Mouse (Mus musculus): ENCODE measurements at regions not wholly inside any gene's neighbourhood (a gene's known extent, or its start where the extent isn't known, plus 50 kb on each side); places are given as distances from the start of the nearest gene placed in this dataset.

- Histone ChIP-seq H3K9me3 (ENCODE audit: control insufficient read depth, low read length) (no peaks in the 10 kb centered on the region), H3K9ac (ENCODE audit: low read depth, low read length) (no peak overlapping the region), H3K4me1 (ENCODE audit: control insufficient read depth, insufficient read depth, low read length) (no peaks in the 10 kb centered on the region), H3K27me3 (ENCODE audit: control insufficient read depth, insufficient read depth, low read length) (no peaks in the 10 kb centered on the region), H3K36me3 (ENCODE audit: control insufficient read depth, insufficient read depth, low read length) (no peaks in the 10 kb centered on the region), H3K27ac (ENCODE audit: low read depth, low read length) (no peak overlapping the region), H3K4me2 (replicated peaks; ENCODE audit: low read depth, low read length) (no peak overlapping the region), H3K4me3 (ENCODE audit: low read length) (no peak overlapping the region)
- 14% methylated on average over 6 of the region's 6 CpGs for WGBS
- ATAC-seq (ENCODE audit: low FRiP score, low TSS enrichment), result no peak
Measured at GRCm38 (mm10) chr2:129883417-129883816, 83.1 kb downstream of the Stk35 start.

- no peak overlapping the region for H3K4me2 ChIP-seq (replicated peaks; ENCODE audit: low read depth, low read length)
- 57% methylated on average over 3 of the region's 3 CpGs for WGBS
- H3K9me3 ChIP-seq (ENCODE audit: control insufficient read depth, low read length), result no peaks in the 10 kb centered on the region
- no peak overlapping the region for H3K9ac ChIP-seq (ENCODE audit: low read depth, low read length)
- no peak overlapping the region for H3K27ac ChIP-seq (ENCODE audit: low read depth, low read length)
- H3K4me1 ChIP-seq (ENCODE audit: control insufficient read depth, insufficient read depth, low read length), result no peaks in the 10 kb centered on the region
- H3K36me3 ChIP-seq (ENCODE audit: control insufficient read depth, insufficient read depth, low read length), result no peaks in the 10 kb centered on the region
- ATAC-seq (ENCODE audit: low FRiP score, low TSS enrichment), result no peak
- no peaks in the 10 kb centered on the region for H3K27me3 ChIP-seq (ENCODE audit: control insufficient read depth, insufficient read depth, low read length)
- no peak overlapping the region for H3K4me3 ChIP-seq (ENCODE audit: low read length)
Measured at GRCm38 (mm10) chr2:129884316-129884715, 84.0 kb downstream of the Stk35 start.

- ATAC-seq (ENCODE audit: low FRiP score, low TSS enrichment), result no peak
- Histone ChIP-seq H3K4me2 (replicated peaks; ENCODE audit: low read depth, low read length) (no peak overlapping the region), H3K4me3 (ENCODE audit: low read length) (no peak overlapping the region), H3K9ac (ENCODE audit: low read depth, low read length) (no peak overlapping the region), H3K4me1 (ENCODE audit: control insufficient read depth, insufficient read depth, low read length) (no peaks in the 10 kb centered on the region), H3K36me3 (ENCODE audit: control insufficient read depth, insufficient read depth, low read length) (no peaks in the 10 kb centered on the region), H3K9me3 (ENCODE audit: control insufficient read depth, low read length) (0 out of 2 replicates have a peak, but pooled peaks cover 3% of the 10 kb centered on the region), H3K27ac (ENCODE audit: low read depth, low read length) (no peak overlapping the region), H3K27me3 (ENCODE audit: control insufficient read depth, insufficient read depth, low read length) (no peaks in the 10 kb centered on the region)
- WGBS, result 96% methylated on average over 7 of the region's 7 CpGs
Measured at GRCm38 (mm10) chr2:129885536-129885935, 85.2 kb downstream of the Stk35 start.

GRCm38 (mm10) chr2:129893231-129893630, 92.9 kb downstream of the Stk35 start:
- WGBS, result 65% methylated on average over 7 of the region's 7 CpGs
- H3K9ac ChIP-seq (ENCODE audit: low read depth, low read length), result no peak overlapping the region

GRCm38 (mm10) chr2:129893832-129894231, 93.5 kb downstream of the Stk35 start:
- no peaks in the 10 kb centered on the region for H3K4me1 ChIP-seq (ENCODE audit: control insufficient read depth, insufficient read depth, low read length)
- no peaks in the 10 kb centered on the region for H3K36me3 ChIP-seq (ENCODE audit: control insufficient read depth, insufficient read depth, low read length)
- no peaks in the 10 kb centered on the region for H3K27me3 ChIP-seq (ENCODE audit: control insufficient read depth, insufficient read depth, low read length)
- H3K4me2 ChIP-seq (replicated peaks; ENCODE audit: low read depth, low read length), result no peak overlapping the region
- H3K9me3 ChIP-seq (ENCODE audit: control insufficient read depth, low read length), result 0 out of 2 replicates have a peak, but pooled peaks cover 3% of the 10 kb centered on the region
- H3K9ac ChIP-seq (ENCODE audit: low read depth, low read length), result no peak overlapping the region
- no peak overlapping the region for H3K4me3 ChIP-seq (ENCODE audit: low read length)
- ATAC-seq (ENCODE audit: low FRiP score, low TSS enrichment), result no peak
- no peak overlapping the region for H3K27ac ChIP-seq (ENCODE audit: low read depth, low read length)
- WGBS, result 88% methylated on average over 5 of the region's 5 CpGs

More at GRCm38 (mm10) chr2:129893231-129893630, 92.9 kb downstream of the Stk35 start:
- Histone ChIP-seq H3K36me3 (ENCODE audit: control insufficient read depth, insufficient read depth, low read length) (no peaks in the 10 kb centered on the region), H3K4me3 (ENCODE audit: low read length) (no peak overlapping the region), H3K4me1 (ENCODE audit: control insufficient read depth, insufficient read depth, low read length) (no peaks in the 10 kb centered on the region), H3K9me3 (ENCODE audit: control insufficient read depth, low read length) (0 out of 2 replicates have a peak, but pooled peaks cover 3% of the 10 kb centered on the region), H3K27me3 (ENCODE audit: control insufficient read depth, insufficient read depth, low read length) (no peaks in the 10 kb centered on the region), H3K27ac (ENCODE audit: low read depth, low read length) (no peak overlapping the region), H3K4me2 (replicated peaks; ENCODE audit: low read depth, low read length) (no peak overlapping the region)
- ATAC-seq (ENCODE audit: low FRiP score, low TSS enrichment), result no peak

GRCm38 (mm10) chr2:129894906-129895305, 94.6 kb downstream of the Stk35 start:
- Histone ChIP-seq H3K9me3 (ENCODE audit: control insufficient read depth, low read length) (0 out of 2 replicates have a peak, but pooled peaks cover 3% of the 10 kb centered on the region), H3K9ac (ENCODE audit: low read depth, low read length) (no peak overlapping the region), H3K4me1 (ENCODE audit: control insufficient read depth, insufficient read depth, low read length) (no peaks in the 10 kb centered on the region), H3K4me2 (replicated peaks; ENCODE audit: low read depth, low read length) (no peak overlapping the region), H3K4me3 (ENCODE audit: low read length) (no peak overlapping the region), H3K27ac (ENCODE audit: low read depth, low read length) (no peak overlapping the region), H3K27me3 (ENCODE audit: control insufficient read depth, insufficient read depth, low read length) (no peaks in the 10 kb centered on the region), H3K36me3 (ENCODE audit: control insufficient read depth, insufficient read depth, low read length) (no peaks in the 10 kb centered on the region)
- WGBS, result 80% methylated on average over 8 of the region's 8 CpGs
- ATAC-seq (ENCODE audit: low FRiP score, low TSS enrichment), result no peak

- Histone ChIP-seq H3K4me1 (ENCODE audit: control insufficient read depth, insufficient read depth, low read length) (no peaks in the 10 kb centered on the region), H3K9ac (ENCODE audit: low read depth, low read length) (no peak overlapping the region), H3K36me3 (ENCODE audit: control insufficient read depth, insufficient read depth, low read length) (no peaks in the 10 kb centered on the region), H3K9me3 (ENCODE audit: control insufficient read depth, low read length) (0 out of 2 replicates have a peak, but pooled peaks cover 2% of the 10 kb centered on the region), H3K27ac (ENCODE audit: low read depth, low read length) (no peak overlapping the region), H3K4me2 (replicated peaks; ENCODE audit: low read depth, low read length) (no peak overlapping the region), H3K4me3 (ENCODE audit: low read length) (no peak overlapping the region), H3K27me3 (ENCODE audit: control insufficient read depth, insufficient read depth, low read length) (no peaks in the 10 kb centered on the region)
- 88% methylated on average over 6 of the region's 6 CpGs for WGBS
- ATAC-seq (ENCODE audit: low FRiP score, low TSS enrichment), result no peak
Measured at GRCm38 (mm10) chr2:129895369-129895768, 95.1 kb downstream of the Stk35 start.

GRCm38 (mm10) chr2:129896696-129897095, 96.4 kb downstream of the Stk35 start:
- Histone ChIP-seq H3K9me3 (ENCODE audit: control insufficient read depth, low read length) (no peaks in the 10 kb centered on the region), H3K4me1 (ENCODE audit: control insufficient read depth, insufficient read depth, low read length) (no peaks in the 10 kb centered on the region), H3K4me3 (ENCODE audit: low read length) (no peak overlapping the region), H3K27ac (ENCODE audit: low read depth, low read length) (no peak overlapping the region), H3K27me3 (ENCODE audit: control insufficient read depth, insufficient read depth, low read length) (no peaks in the 10 kb centered on the region), H3K36me3 (ENCODE audit: control insufficient read depth, insufficient read depth, low read length) (no peaks in the 10 kb centered on the region), H3K4me2 (replicated peaks; ENCODE audit: low read depth, low read length) (no peak overlapping the region), H3K9ac (ENCODE audit: low read depth, low read length) (no peak overlapping the region)
- ATAC-seq (ENCODE audit: low FRiP score, low TSS enrichment), result no peak
- 85% methylated on average over 4 of the region's 4 CpGs for WGBS

- H3K9me3 ChIP-seq (ENCODE audit: control insufficient read depth, low read length), result no peaks in the 10 kb centered on the region
- no peaks in the 10 kb centered on the region for H3K27me3 ChIP-seq (ENCODE audit: control insufficient read depth, insufficient read depth, low read length)
- H3K27ac ChIP-seq (ENCODE audit: low read depth, low read length), result no peak overlapping the region
- no peaks in the 10 kb centered on the region for H3K4me1 ChIP-seq (ENCODE audit: control insufficient read depth, insufficient read depth, low read length)
- WGBS, result 55% methylated on average over 4 of the region's 4 CpGs
- H3K36me3 ChIP-seq (ENCODE audit: control insufficient read depth, insufficient read depth, low read length), result no peaks in the 10 kb centered on the region
- H3K9ac ChIP-seq (ENCODE audit: low read depth, low read length), result no peak overlapping the region
- H3K4me2 ChIP-seq (replicated peaks; ENCODE audit: low read depth, low read length), result no peak overlapping the region
- H3K4me3 ChIP-seq (ENCODE audit: low read length), result no peak overlapping the region
- ATAC-seq (ENCODE audit: low FRiP score, low TSS enrichment), result no peak
Measured at GRCm38 (mm10) chr2:129903383-129904135, 103.2 kb downstream of the Stk35 start.

Data from kidney, embryonic 14.5 days (tissue).